Mouse (Mus musculus) mature B cell (primary cell): ENCODE data around the gene Gm4559.
"Not testable (repeated sequence)": the region's sequence is repeated elsewhere in the genome, so short reads cannot be mapped to it uniquely, and the experiment has no call there.

Experiments
- in situ Hi-C: fragments of 300-500 bp; cut with MboI; formaldehyde crosslinking; loops from 2 replicates; pipeline ENCODE4 v1.14.3; 2019

The Gm4559 gene

GRCm38 (mm10) chr7:142278183-142278582, 4.0 kb upstream of the Gm4559 start:
- in situ Hi-C loops, result not testable (repeated sequence)

GRCm38 (mm10) chr7:142258254-142258653, 15.9 kb downstream of the Gm4559 start, which contains the start of gene Gm2431:
Gene Gm2431 (minus strand): TSS chr7:142258354.
- in situ Hi-C loops, result not testable (repeated sequence)

GRCm38 (mm10) chr7:142255517-142255916, 18.6 kb downstream of the Gm4559 start:
- in situ Hi-C loops, result no loop called here

GRCm38 (mm10) chr7:142249824-142250223, 24.3 kb downstream of the Gm4559 start:
- in situ Hi-C loops, result no loop called here

GRCm38 (mm10) chr7:142240978-142241377, 33.2 kb downstream of the Gm4559 start, which contains the start of gene Gm40460:
Gene Gm40460 (minus strand): TSS chr7:142241078.
- in situ Hi-C loops, result no loop called here

- in situ Hi-C loops, result no loop called here
Measured at GRCm38 (mm10) chr7:142231540-142231939, 42.6 kb downstream of the Gm4559 start.

GRCm38 (mm10) chr7:142229871-142230270, 44.3 kb downstream of the Gm4559 start, which contains the start of gene Krtap5-5:
Gene Krtap5-5 (minus strand): TSS chr7:142229971.
- in situ Hi-C loops, result not testable (repeated sequence)

GRCm38 (mm10) chr7:142224518-142224917, 49.6 kb downstream of the Gm4559 start:
- in situ Hi-C loops, result no loop called here
